Mouse (Mus musculus) forebrain, embryonic 12.5 days (tissue): ENCODE data around the gene C2cd3. TPM values are rescaled to one million over a fixed set of nuclear protein-coding genes. Genes with fewer than 3 reads are reported as not detected.

Experiments
- ATAC-seq: fragments of 200-750 bp; cut with Nextera tagmentation; 2 replicates; pipeline ENCODE4 v1.8.0; 2017; ENCODE audit warnings: moderate TSS enrichment; ENCODE audit not compliant: low FRiP score
- H3K27ac ChIP-seq: fragments of 300-500 bp; sonication (generic); 2 replicates; pipeline ENCODE4 v1.5.1; 2016; ENCODE audit warnings: mild to moderate bottlenecking
- H3K27me3 ChIP-seq: fragments of 300-500 bp; sonication (generic); 2 replicates; pipeline ENCODE4 v1.6.1; 2016; ENCODE audit warnings: mild to moderate bottlenecking
- H3K36me3 ChIP-seq: fragments of 300-500 bp; sonication (generic); replicated peaks from 2 replicates; pipeline ENCODE4 v1.6.1; 2016; ENCODE audit warnings: mild to moderate bottlenecking
- H3K4me1 ChIP-seq: fragments of 300-500 bp; sonication (generic); 2 replicates; pipeline ENCODE4 v1.6.1; 2016
- H3K4me2 ChIP-seq: fragments of 300-500 bp; sonication (generic); 2 replicates; pipeline ENCODE4 v1.6.1; 2016; ENCODE audit warnings: mild to moderate bottlenecking, moderate library complexity
- H3K4me3 ChIP-seq: fragments of 300-500 bp; sonication (generic); replicated peaks from 2 replicates; pipeline ENCODE4 v1.5.1; 2016; ENCODE audit warnings: mild to moderate bottlenecking
- H3K9ac ChIP-seq: fragments of 300-500 bp; sonication (generic); 2 replicates; pipeline ENCODE4 v1.6.1; 2016; ENCODE audit warnings: mild to moderate bottlenecking
- H3K9me3 ChIP-seq: fragments of 300-500 bp; sonication (generic); 2 replicates; pipeline ENCODE4 v1.6.1; 2016
- WGBS: fragments of 180-500 bp; shearing (Covaris S2); methylation state at CpG from one replicate; pipeline ENCODE4 v1.1.7; 2016; 5-methylcytosine and 5-hydroxymethylcytosine counted together
- polyA plus RNA-seq: library from polyadenylated mRNA; unstranded; fragments of >200 nt; fragmentation: Nextera tagmentation; extraction: Ambion mirVana; gene quantifications from 2 replicates; pipeline ENCODE4 v1.2.1, GENCODE M21; 2016

Gene C2cd3
- polyA plus RNA-seq, 1 experiment from 2014 or later: 44.3 TPM

DNA sequence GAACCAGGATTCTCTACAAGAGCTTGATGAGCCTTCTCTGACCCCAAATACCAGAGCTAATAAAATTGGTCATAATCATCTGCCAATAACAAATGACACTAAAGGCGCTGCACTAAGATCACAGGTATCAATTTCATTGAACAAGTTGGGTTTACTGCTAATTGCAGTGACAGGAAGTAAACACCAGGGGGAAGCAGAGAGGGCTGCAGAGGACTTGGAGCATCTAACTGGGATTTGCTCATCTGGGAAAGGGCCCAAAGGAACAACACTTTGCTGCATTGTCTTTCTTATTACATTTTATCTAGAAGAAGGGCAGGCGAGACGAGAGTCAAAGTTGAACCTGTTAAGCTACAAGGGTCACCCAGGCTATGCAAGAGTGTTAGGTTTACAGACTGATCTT is 57.1 kb downstream of the C2cd3 start:
- no peak for ATAC-seq
- no peak overlapping the region for H3K4me3 ChIP-seq
- WGBS: 65% methylated on average over 3 of the region's 3 CpGs
- no peak overlapping the region for H3K4me2 ChIP-seq
- H3K9ac ChIP-seq: no peak overlapping the region
- H3K4me1 ChIP-seq: no peaks in the 10 kb centered on the region
- H3K27ac ChIP-seq: no peak overlapping the region
- H3K9me3 ChIP-seq: no peaks in the 10 kb centered on the region
- peaks cover 92% of the 10 kb centered on the region for H3K36me3 ChIP-seq
- no peaks in the 10 kb centered on the region for H3K27me3 ChIP-seq

DNA sequence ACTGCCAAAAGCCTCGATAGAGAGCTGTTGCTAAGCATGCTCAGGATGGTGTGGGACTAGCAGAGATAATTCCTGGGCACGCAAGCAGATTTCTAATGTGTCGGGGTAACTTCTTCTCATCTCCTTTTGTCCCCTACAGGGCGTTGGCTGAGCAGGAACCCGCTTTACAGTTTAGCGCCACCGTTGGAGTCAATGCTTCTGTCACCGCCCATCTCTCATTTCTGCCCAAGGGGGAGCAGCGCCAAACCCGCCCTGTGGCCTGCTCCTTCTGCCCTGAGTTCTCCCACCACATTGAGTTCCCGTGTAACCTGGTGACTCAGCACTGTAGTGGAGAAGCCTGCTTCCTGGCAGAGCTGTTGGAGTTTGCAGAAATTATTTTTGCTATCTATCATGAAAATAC is 57.9 kb downstream of the C2cd3 start:
- Histone ChIP-seq H3K27ac (no peak overlapping the region), H3K27me3 (no peaks in the 10 kb centered on the region), H3K4me1 (no peaks in the 10 kb centered on the region), H3K9me3 (no peaks in the 10 kb centered on the region), H3K36me3 (peaks cover 85% of the 10 kb centered on the region), H3K4me3 (no peak overlapping the region), H3K9ac (no peak overlapping the region), H3K4me2 (no peak overlapping the region)
- 92% methylated on average over 11 of the region's 11 CpGs for WGBS
- no peak for ATAC-seq

GRCm38 (mm10) chr7:100431103-100431502 is 59.1 kb downstream of the C2cd3 start:
- H3K4me3 ChIP-seq: no peak overlapping the region
- H3K27me3 ChIP-seq: no peaks in the 10 kb centered on the region
- no peaks in the 10 kb centered on the region for H3K9me3 ChIP-seq
- H3K4me1 ChIP-seq: no peaks in the 10 kb centered on the region
- ATAC-seq: no peak
- 89% methylated on average over 5 of the region's 5 CpGs for WGBS
- H3K4me2 ChIP-seq: no peak overlapping the region
- H3K27ac ChIP-seq: no peak overlapping the region
- H3K9ac ChIP-seq: no peak overlapping the region
- peaks cover 85% of the 10 kb centered on the region for H3K36me3 ChIP-seq

- no peak for ATAC-seq
These were observed 61.3 kb downstream of the C2cd3 start for GRCm38 (mm10) chr7:100433295-100433694.

DNA sequence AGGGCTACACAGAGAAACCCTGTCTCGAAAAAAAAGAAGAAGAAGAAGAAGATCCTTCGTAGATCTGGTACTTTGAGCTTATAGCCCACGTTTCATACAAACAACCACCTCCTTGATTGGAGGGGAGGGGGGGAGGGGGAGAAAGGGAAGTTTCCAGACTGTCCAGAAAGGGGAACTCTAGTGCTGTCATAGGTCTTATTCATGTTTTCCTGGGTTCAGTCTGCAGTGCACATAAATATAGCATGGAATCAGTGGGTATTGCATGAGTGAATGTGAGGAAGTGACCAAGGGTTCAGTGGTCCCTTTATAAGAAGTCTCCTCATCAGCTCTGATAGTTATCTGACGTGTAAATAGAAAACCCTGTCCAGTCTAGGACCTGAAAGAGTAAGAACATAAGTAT is 71.7 kb downstream of the C2cd3 start:
- peaks cover 83% of the 10 kb centered on the region for H3K36me3 ChIP-seq
- no peaks in the 10 kb centered on the region for H3K27me3 ChIP-seq
- H3K4me1 ChIP-seq: no peaks in the 10 kb centered on the region
- no peak for ATAC-seq
- no peak overlapping the region for H3K4me3 ChIP-seq
- H3K9ac ChIP-seq: no peak overlapping the region
- H3K27ac ChIP-seq: no peak overlapping the region
- 80% methylated on average over 4 of the region's 4 CpGs for WGBS
- no peak overlapping the region for H3K4me2 ChIP-seq
- H3K9me3 ChIP-seq: no peaks in the 10 kb centered on the region

More at GRCm38 (mm10) chr7:100433295-100433694, 61.3 kb downstream of the C2cd3 start:
- Histone ChIP-seq H3K27me3 (no peaks in the 10 kb centered on the region), H3K27ac (no peak overlapping the region), H3K4me2 (no peak overlapping the region), H3K4me1 (no peaks in the 10 kb centered on the region), H3K9ac (no peak overlapping the region), H3K9me3 (no peaks in the 10 kb centered on the region), H3K4me3 (no peak overlapping the region), H3K36me3 (peaks cover 84% of the 10 kb centered on the region)
- 93% methylated on average over 6 of the region's 6 CpGs for WGBS

GRCm38 (mm10) chr7:100446271-100446670 is 74.2 kb downstream of the C2cd3 start:
- no peaks in the 10 kb centered on the region for H3K9me3 ChIP-seq
- no peak overlapping the region for H3K4me3 ChIP-seq
- no peaks in the 10 kb centered on the region for H3K27me3 ChIP-seq
- ATAC-seq: no peak
- no peak overlapping the region for H3K9ac ChIP-seq
- no peak overlapping the region for H3K4me2 ChIP-seq
- H3K27ac ChIP-seq: no peak overlapping the region
- H3K36me3 ChIP-seq: peaks cover 85% of the 10 kb centered on the region
- WGBS: 99% methylated on average over 5 of the region's 5 CpGs
- H3K4me1 ChIP-seq: no peaks in the 10 kb centered on the region

GRCm38 (mm10) chr7:100448530-100448929 is 76.5 kb downstream of the C2cd3 start:
- ATAC-seq: no peak
- no peak overlapping the region for H3K4me2 ChIP-seq
- H3K36me3 ChIP-seq: peaks cover 87% of the 10 kb centered on the region
- no peak overlapping the region for H3K27ac ChIP-seq
- 91% methylated on average over 12 of the region's 12 CpGs for WGBS
- no peak overlapping the region for H3K9ac ChIP-seq
- no peaks in the 10 kb centered on the region for H3K27me3 ChIP-seq
- H3K4me3 ChIP-seq: no peak overlapping the region
- H3K9me3 ChIP-seq: no peaks in the 10 kb centered on the region
- H3K4me1 ChIP-seq: no peaks in the 10 kb centered on the region

DNA sequence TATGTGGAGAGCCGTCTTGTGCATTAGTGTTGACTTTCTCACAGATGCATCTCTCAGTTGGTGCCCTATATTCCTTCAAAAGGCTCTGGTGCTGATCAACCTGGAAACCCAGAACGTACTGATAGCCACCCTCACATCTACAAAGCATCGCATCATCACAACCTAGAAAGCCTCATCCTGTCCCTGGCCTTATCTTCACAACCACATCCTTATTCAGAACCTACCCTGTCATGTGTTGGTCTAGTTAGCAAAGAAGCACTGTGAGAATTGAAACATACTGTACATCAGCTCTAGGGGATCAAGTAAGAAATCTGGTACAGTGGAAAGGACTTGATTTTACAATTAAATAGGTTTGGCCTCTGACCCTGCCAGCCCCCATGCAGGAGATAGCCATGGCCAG is 77.0 kb downstream of the C2cd3 start:
- WGBS: 95% methylated on average over 3 of the region's 3 CpGs
- Histone ChIP-seq H3K9ac (no peak overlapping the region), H3K4me2 (no peak overlapping the region), H3K4me1 (no peaks in the 10 kb centered on the region), H3K4me3 (no peak overlapping the region), H3K27me3 (no peaks in the 10 kb centered on the region), H3K27ac (no peak overlapping the region), H3K36me3 (peaks cover 87% of the 10 kb centered on the region), H3K9me3 (no peaks in the 10 kb centered on the region)
- no peak for ATAC-seq

DNA sequence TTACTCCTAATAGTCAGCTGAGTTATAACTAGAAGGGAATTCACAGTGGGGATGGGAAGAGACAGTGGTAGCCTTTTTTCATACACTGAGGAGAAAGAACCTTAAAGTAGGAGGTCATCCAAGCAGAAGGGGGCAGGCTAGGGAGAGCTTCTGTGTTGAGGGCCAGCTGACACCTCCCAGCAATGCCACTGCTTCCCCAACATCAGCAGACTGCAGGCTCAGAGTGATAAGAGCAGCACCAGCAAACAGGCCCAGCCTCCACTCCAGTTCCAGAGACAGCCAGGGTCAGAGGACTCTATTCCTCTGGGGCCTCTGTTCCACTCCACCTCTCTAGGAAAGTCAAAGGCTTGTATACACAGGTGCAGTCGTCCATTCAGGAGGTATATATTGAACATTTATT is 86.1 kb downstream of the C2cd3 start:
- H3K9me3 ChIP-seq: no peaks in the 10 kb centered on the region
- no peaks in the 10 kb centered on the region for H3K27me3 ChIP-seq
- no peaks in the 10 kb centered on the region for H3K4me1 ChIP-seq
- WGBS: 63% methylated on average over 1 of the region's 1 CpGs
- H3K27ac ChIP-seq: no peak overlapping the region
- peaks cover 83% of the 10 kb centered on the region for H3K36me3 ChIP-seq
- no peak for ATAC-seq
- H3K9ac ChIP-seq: no peak overlapping the region
- no peak overlapping the region for H3K4me2 ChIP-seq
- H3K4me3 ChIP-seq: no peak overlapping the region

DNA sequence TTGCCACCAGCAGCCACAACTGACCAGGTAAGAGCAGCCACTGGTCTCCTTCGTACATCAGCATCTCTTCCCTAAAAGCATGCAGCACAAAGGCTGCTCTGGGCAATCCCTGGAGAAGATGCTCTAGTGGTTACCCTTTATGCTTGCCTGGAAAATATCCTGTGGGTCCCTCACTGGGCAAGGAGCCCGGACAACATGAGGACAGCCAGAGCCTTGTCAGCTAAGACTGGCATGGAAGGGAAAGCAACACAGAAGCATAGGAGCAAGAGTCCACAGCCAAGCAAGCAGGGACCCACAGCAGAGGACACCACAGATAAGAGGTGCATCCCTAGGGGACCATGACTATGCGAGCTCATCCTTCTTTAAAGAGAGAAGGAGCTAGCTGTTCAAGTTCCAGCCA is 87.8 kb downstream of the C2cd3 start:
- H3K9ac ChIP-seq: no peak overlapping the region
- no peaks in the 10 kb centered on the region for H3K4me1 ChIP-seq
- H3K27me3 ChIP-seq: no peaks in the 10 kb centered on the region
- H3K4me2 ChIP-seq: no peak overlapping the region
- peaks cover 80% of the 10 kb centered on the region for H3K36me3 ChIP-seq
- H3K27ac ChIP-seq: no peak overlapping the region
- ATAC-seq: no peak
- H3K4me3 ChIP-seq: no peak overlapping the region
- H3K9me3 ChIP-seq: no peaks in the 10 kb centered on the region
- 90% methylated on average over 3 of the region's 3 CpGs for WGBS

- Histone ChIP-seq H3K4me2 (no peak overlapping the region), H3K36me3 (peaks cover 75% of the 10 kb centered on the region), H3K4me1 (no peaks in the 10 kb centered on the region), H3K9me3 (no peaks in the 10 kb centered on the region), H3K4me3 (no peak overlapping the region), H3K27ac (no peak overlapping the region), H3K27me3 (no peaks in the 10 kb centered on the region), H3K9ac (no peak overlapping the region)
- WGBS: 90% methylated on average over 6 of the region's 6 CpGs
- ATAC-seq: no peak
These were observed 89.7 kb downstream of the C2cd3 start for GRCm38 (mm10) chr7:100461621-100462151.

DNA sequence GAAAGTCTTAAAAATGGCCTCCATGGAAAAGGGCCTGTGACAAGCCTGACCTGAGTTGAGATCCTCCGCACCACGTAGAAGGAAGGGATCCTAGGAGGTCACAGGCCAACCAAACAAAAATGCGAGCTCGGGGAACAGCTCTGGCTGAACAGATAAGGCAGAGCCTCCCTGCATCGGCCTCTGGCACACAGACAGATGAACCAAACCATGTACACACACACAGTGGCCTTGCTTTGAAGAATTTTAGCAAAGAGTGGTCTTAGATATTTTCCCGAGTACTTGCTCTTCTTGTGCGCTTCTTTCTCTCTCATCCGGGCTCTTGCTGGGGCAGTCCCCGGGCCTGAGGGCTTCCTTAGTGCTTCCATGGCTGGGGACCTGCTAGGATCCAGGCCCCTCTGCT is 91.2 kb downstream of the C2cd3 start:
- WGBS: 91% methylated on average over 9 of the region's 9 CpGs
- Histone ChIP-seq H3K4me3 (no peak overlapping the region), H3K9me3 (no peaks in the 10 kb centered on the region), H3K4me2 (no peak overlapping the region), H3K27me3 (no peaks in the 10 kb centered on the region), H3K27ac (no peak overlapping the region), H3K4me1 (no peaks in the 10 kb centered on the region), H3K9ac (no peak overlapping the region), H3K36me3 (peaks cover 68% of the 10 kb centered on the region)
- no peak for ATAC-seq

DNA sequence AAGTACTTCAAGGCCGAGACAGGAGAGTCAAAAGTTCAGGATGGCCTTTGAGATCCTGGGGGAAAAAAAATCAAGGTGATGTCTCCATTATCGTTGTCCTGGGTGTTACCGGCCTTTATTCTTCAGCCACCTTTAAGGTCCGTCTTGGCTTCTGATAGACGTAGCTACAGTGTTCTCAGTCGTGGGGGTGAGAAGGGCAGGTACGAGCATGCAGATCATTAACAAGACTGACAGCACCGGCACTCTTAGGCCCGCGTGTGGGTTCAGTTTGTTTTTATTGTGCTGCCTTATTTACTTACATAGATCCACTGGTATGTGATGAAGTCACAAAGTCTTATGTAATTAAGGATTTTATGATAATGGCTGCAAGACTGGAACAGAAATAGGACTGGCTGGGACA is 91.7 kb downstream of the C2cd3 start:
- Histone ChIP-seq H3K27ac (no peak overlapping the region), H3K4me2 (no peak overlapping the region), H3K9me3 (no peaks in the 10 kb centered on the region), H3K27me3 (no peaks in the 10 kb centered on the region), H3K4me1 (no peaks in the 10 kb centered on the region), H3K4me3 (no peak overlapping the region), H3K9ac (no peak overlapping the region), H3K36me3 (peaks cover 70% of the 10 kb centered on the region)
- 93% methylated on average over 10 of the region's 10 CpGs for WGBS
- no peak for ATAC-seq
